Mouse (Mus musculus) stomach, embryonic 16.5 days (tissue): Measurements from ENCODE around the gene Tcam1. TPM values are rescaled to one million over a fixed set of nuclear protein-coding genes. Genes with fewer than 3 reads are reported as not detected.

Experiments used
- ATAC-seq: fragments of 200-750 bp; cut with Nextera tagmentation; 2 replicates; pipeline ENCODE4 v1.8.0; 2017; ENCODE audit warnings: moderate number of reproducible peaks, moderate TSS enrichment; ENCODE audit not compliant: insufficient read depth, low FRiP score
- H3K27ac ChIP-seq: fragments of 300-500 bp; sonication (generic); 2 replicates; pipeline ENCODE4 v1.5.1; 2014; ENCODE audit warnings: low read length
- H3K27me3 ChIP-seq: fragments of 300-500 bp; sonication (generic); 2 replicates; pipeline ENCODE4 v1.6.1; 2014; ENCODE audit warnings: low read length, control low read depth, mixed read lengths; ENCODE audit not compliant: control insufficient read depth, insufficient read depth
- H3K36me3 ChIP-seq: fragments of 300-500 bp; sonication (generic); 2 replicates; pipeline ENCODE4 v1.6.1; 2014; ENCODE audit warnings: low read length; ENCODE audit not compliant: control insufficient read depth, insufficient read depth
- H3K4me1 ChIP-seq: fragments of 300-500 bp; sonication (generic); 2 replicates; pipeline ENCODE4 v1.6.1; 2014; ENCODE audit warnings: low read length, control low read depth, mixed read lengths; ENCODE audit not compliant: control insufficient read depth, insufficient read depth
- H3K4me2 ChIP-seq: fragments of 300-500 bp; sonication (generic); 2 replicates; pipeline ENCODE4 v1.6.1; 2014; ENCODE audit warnings: low read depth, low read length, mixed read lengths
- H3K4me3 ChIP-seq: fragments of 300-500 bp; sonication (generic); replicated peaks from 2 replicates; pipeline ENCODE4 v1.5.1; 2014; ENCODE audit warnings: mild to moderate bottlenecking, low read length
- H3K9ac ChIP-seq: fragments of 300-500 bp; sonication (generic); 2 replicates; pipeline ENCODE4 v1.6.1; 2014; ENCODE audit warnings: low read length
- H3K9me3 ChIP-seq: fragments of 300-500 bp; sonication (generic); replicated peaks from 2 replicates; pipeline ENCODE4 v1.6.1; 2016; ENCODE audit warnings: low read length, control low read depth; ENCODE audit not compliant: control insufficient read depth
- WGBS: fragments of 180-500 bp; shearing (Covaris S2); extraction: QIAGEN DNeasy Blood & Tissue Kit; methylation state at CpG from one replicate; pipeline ENCODE4 v1.1.7; 2014; 5-methylcytosine and 5-hydroxymethylcytosine counted together
- polyA plus RNA-seq: library from polyadenylated mRNA; unstranded; fragments of >200 nt; fragmentation: Nextera tagmentation; extraction: Ambion mirVana; gene quantifications from 2 replicates; pipeline ENCODE4 v1.2.1, GENCODE M21; 2015

The Tcam1 gene
- polyA plus RNA-seq, 1 experiment from 2014 or later: 0.21 TPM

GRCm38 (mm10) chr11:106324858-106325257 lies 48.4 kb downstream of the Tcam1 start:
- no peak overlapping the region for H3K4me3 ChIP-seq
- H3K4me2 ChIP-seq: no peak overlapping the region
- H3K4me1 ChIP-seq: no peaks in the 10 kb centered on the region
- ATAC-seq: no peak
- 71% methylated on average over 5 of the region's 5 CpGs for WGBS
- H3K27me3 ChIP-seq: no peaks in the 10 kb centered on the region
- H3K9ac ChIP-seq: no peak overlapping the region
- H3K9me3 ChIP-seq: no peaks in the 10 kb centered on the region
- no peaks in the 10 kb centered on the region for H3K36me3 ChIP-seq
- H3K27ac ChIP-seq: no peak overlapping the region

- WGBS: 66% methylated on average over 8 of the region's 8 CpGs
- H3K9ac ChIP-seq: no peak overlapping the region
- H3K4me2 ChIP-seq: no peak overlapping the region
- no peaks in the 10 kb centered on the region for H3K27me3 ChIP-seq
- no peaks in the 10 kb centered on the region for H3K36me3 ChIP-seq
- H3K4me1 ChIP-seq: no peaks in the 10 kb centered on the region
- no peaks in the 10 kb centered on the region for H3K9me3 ChIP-seq
- H3K27ac ChIP-seq: no peak overlapping the region
- ATAC-seq: no peak
- H3K4me3 ChIP-seq: no peak overlapping the region
Measured at GRCm38 (mm10) chr11:106325566-106326206, 49.2 kb downstream of the Tcam1 start.

GRCm38 (mm10) chr11:106326475-106326874 lies 50.0 kb downstream of the Tcam1 start:
- Histone ChIP-seq H3K9ac (no peak overlapping the region), H3K27me3 (no peaks in the 10 kb centered on the region), H3K4me2 (no peak overlapping the region), H3K4me3 (no peak overlapping the region), H3K27ac (no peak overlapping the region), H3K4me1 (no peaks in the 10 kb centered on the region), H3K9me3 (no peaks in the 10 kb centered on the region), H3K36me3 (no peaks in the 10 kb centered on the region)
- no peak for ATAC-seq
- WGBS: 83% methylated on average over 8 of the region's 8 CpGs

GRCm38 (mm10) chr11:106328521-106328920 lies 52.0 kb downstream of the Tcam1 start:
- Histone ChIP-seq H3K27me3 (no peaks in the 10 kb centered on the region), H3K9ac (no peak overlapping the region), H3K4me3 (no peak overlapping the region), H3K4me1 (no peaks in the 10 kb centered on the region), H3K27ac (no peak overlapping the region), H3K4me2 (no peak overlapping the region), H3K36me3 (no peaks in the 10 kb centered on the region), H3K9me3 (no peaks in the 10 kb centered on the region)
- ATAC-seq: no peak
- WGBS: 42% methylated on average over 5 of the region's 5 CpGs

- no peak for ATAC-seq
- no peak overlapping the region for H3K4me3 ChIP-seq
- no peaks in the 10 kb centered on the region for H3K36me3 ChIP-seq
- H3K27me3 ChIP-seq: no peaks in the 10 kb centered on the region
- no peaks in the 10 kb centered on the region for H3K9me3 ChIP-seq
- no peak overlapping the region for H3K27ac ChIP-seq
- no peak overlapping the region for H3K9ac ChIP-seq
- H3K4me2 ChIP-seq: no peak overlapping the region
- H3K4me1 ChIP-seq: no peaks in the 10 kb centered on the region
- 40% methylated on average over 6 of the region's 6 CpGs for WGBS
Measured at GRCm38 (mm10) chr11:106329128-106329527, 52.7 kb downstream of the Tcam1 start.

GRCm38 (mm10) chr11:106329682-106330081 lies 53.2 kb downstream of the Tcam1 start:
- no peak overlapping the region for H3K4me3 ChIP-seq
- no peaks in the 10 kb centered on the region for H3K36me3 ChIP-seq
- no peak overlapping the region for H3K9ac ChIP-seq
- H3K27ac ChIP-seq: no peak overlapping the region
- H3K4me2 ChIP-seq: no peak overlapping the region
- no peak; the same call in 1 of the 2 replicates for ATAC-seq
- H3K4me1 ChIP-seq: no peaks in the 10 kb centered on the region
- WGBS: 56% methylated on average over 7 of the region's 7 CpGs
- H3K27me3 ChIP-seq: no peaks in the 10 kb centered on the region
- H3K9me3 ChIP-seq: no peaks in the 10 kb centered on the region

- WGBS: 56% methylated on average over 4 of the region's 4 CpGs
- ATAC-seq: no peak
- H3K4me3 ChIP-seq: no peak overlapping the region
- H3K4me2 ChIP-seq: no peak overlapping the region
- no peaks in the 10 kb centered on the region for H3K36me3 ChIP-seq
- no peaks in the 10 kb centered on the region for H3K9me3 ChIP-seq
- H3K9ac ChIP-seq: no peak overlapping the region
- no peak overlapping the region for H3K27ac ChIP-seq
- no peaks in the 10 kb centered on the region for H3K4me1 ChIP-seq
- H3K27me3 ChIP-seq: no peaks in the 10 kb centered on the region
Measured at GRCm38 (mm10) chr11:106332458-106332857, 56.0 kb downstream of the Tcam1 start.

- Histone ChIP-seq H3K9ac (no peak overlapping the region), H3K9me3 (no peaks in the 10 kb centered on the region), H3K4me3 (no peak overlapping the region), H3K27ac (no peak overlapping the region), H3K4me1 (no peaks in the 10 kb centered on the region), H3K27me3 (no peaks in the 10 kb centered on the region), H3K4me2 (no peak overlapping the region), H3K36me3 (no peaks in the 10 kb centered on the region)
- 2% methylated on average over 2 of the region's 2 CpGs for WGBS
- no peak for ATAC-seq
Measured at GRCm38 (mm10) chr11:106334066-106334465, 57.6 kb downstream of the Tcam1 start.

- ATAC-seq: no peak
- Histone ChIP-seq H3K27me3 (no peaks in the 10 kb centered on the region), H3K27ac (no peak overlapping the region), H3K4me3 (no peak overlapping the region), H3K36me3 (no peaks in the 10 kb centered on the region), H3K9me3 (no peaks in the 10 kb centered on the region), H3K9ac (no peak overlapping the region), H3K4me2 (no peak overlapping the region), H3K4me1 (no peaks in the 10 kb centered on the region)
- WGBS: 75% methylated on average over 5 of the region's 5 CpGs
Measured at GRCm38 (mm10) chr11:106338029-106338428, 61.6 kb downstream of the Tcam1 start.
